Mouse (Mus musculus) kidney, postnatal 14 days (tissue): Measurements from ENCODE around the gene Gna11.

Source experiments
- DNase-seq: peaks from one replicate; pipeline ENCODE4 v3.0.0; 2022; ENCODE audit warnings: mixed read lengths

Gene Gna11

DNA sequence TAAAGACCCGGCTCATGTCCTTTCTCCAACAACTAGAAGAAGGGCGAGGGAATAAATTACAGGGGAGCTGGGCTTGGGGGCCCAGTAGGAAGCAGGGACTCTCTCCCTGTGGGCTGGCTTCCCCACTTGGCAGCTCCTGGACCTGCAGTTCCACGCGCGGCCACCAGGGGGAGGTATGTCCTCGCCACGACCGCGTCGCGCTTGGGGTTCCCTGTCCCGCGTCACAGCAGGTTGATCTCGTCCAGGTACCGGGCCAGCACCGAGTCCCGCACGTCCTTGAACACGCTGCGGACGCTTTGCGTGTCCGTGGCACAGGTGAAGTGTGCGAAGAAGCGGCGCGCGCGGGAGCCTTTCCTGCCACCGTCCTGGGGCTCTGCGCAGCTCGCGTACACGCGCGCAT lies 42.3 kb downstream of the Gna11 start:
- peak; percentile 90 for DNase-seq

DNA sequence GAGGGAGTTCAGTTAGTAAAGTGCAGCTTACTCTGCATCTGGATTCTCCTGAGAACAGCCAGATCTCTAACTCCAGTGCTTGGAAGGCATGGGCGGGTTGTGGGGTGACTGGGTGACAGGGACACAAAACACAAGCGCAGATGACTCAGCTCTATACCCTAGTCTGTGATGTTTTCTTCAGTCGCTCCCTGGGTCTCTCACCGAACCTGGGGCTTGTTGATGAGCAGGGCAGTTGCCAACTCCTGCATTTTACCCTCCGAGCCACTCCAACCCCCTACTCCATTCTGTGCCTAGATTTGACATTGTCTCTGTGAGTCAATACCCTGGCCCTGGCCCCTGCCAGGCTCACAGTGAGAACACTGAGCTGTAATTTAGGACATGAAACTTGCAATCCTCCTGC lies 43.1 kb downstream of the Gna11 start:
- DNase-seq = no peak

DNA sequence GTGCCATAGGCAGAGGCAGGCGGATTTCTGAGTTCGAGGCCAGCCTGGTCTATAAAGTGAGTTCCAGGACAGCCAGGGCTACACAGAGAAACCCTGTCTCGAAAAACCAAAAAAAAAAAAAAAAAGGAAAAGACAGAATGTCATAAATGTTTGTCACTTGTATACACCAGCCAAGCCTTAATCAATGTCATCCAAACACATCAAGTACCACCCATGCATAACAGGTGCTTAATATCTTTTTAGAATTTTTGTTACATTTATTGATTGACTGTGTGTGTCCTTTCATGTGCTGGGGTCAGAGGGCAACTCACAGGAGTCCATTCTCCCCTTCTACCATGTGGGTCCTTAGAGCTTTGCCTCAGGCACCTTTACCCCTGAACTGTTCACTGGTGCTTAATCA lies 45.0 kb downstream of the Gna11 start, which contains the start of gene S1pr4:
S1pr4 (minus strand) TSS at position 101 of the 400 bp plus-strand sequence.
- DNase-seq = no peak

DNA sequence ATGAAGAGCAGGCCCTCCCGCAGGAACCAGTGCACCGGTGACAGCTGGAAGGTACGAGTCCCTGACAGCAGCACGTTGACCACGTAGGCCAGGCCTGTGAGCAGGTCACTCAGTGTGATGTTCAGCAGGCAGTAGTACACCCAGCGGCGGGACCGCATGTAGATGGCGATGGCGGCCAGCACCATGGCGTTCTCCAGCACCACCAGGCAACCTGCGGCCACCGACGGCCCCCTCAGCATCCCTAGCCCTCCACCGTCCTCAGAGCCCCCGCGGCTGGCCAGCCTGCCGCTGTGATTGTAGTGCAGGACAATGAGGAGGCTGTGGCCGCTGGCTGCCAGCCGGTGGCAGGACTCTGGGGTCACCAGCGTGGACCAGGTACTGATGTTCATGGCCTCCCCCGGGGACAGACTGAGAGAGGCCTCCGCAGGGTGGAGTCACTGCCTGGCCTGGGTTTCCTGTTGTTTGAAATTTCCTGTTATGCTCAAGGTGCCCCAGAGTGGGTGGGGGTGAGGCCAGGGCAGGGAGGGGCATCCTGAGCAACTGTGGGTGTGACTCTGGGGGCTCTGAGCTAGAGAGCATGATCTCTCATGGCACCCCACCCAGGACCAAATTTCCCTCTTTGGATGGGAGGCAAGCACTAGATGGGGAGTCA lies 45.6 kb downstream of the Gna11 start:
- DNase-seq = peak; percentile 46

DNA sequence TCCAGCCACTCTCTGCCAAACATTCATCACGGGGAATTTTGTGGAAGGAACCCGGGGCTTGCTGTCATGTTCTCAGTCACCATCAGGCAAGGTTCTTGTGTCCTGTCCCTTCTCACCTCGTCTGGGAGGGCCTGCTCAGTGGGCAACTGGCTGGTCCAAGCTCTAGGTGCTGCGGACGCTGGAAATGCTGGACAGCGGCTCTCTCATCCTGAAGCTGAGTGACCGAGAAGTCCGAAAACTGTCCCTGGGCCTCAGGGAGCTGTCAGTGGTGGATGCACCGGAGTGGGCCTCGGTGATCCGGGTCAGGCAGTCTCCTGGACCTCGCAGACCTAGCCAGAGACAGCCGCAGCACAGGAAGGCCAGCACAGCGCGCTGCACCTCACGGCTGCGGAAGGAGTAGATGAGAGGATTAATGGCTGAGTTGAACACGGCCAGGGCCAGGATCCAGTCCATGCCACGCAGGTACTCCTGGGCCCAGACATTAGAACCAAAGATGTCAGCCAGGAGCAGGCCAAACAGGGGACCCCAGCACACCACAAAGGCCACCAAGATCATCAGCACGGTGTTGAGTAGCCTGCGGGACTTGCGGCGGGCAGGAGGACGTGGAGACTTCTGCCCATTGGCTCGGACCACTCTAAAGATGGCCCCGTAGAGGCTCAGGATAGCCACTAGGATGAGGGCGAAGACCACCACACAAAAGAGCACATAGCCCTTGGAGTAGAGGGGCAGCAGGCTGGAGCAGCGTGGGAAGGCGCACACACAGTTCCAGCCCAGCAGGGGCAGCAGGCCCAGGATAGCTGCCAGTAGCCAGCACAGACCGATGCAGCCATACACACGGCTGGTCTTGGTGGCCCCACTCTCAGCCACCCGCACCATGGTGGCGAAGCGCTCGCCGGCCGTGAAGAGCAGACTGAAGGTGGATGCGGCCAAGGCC lies 46.4 kb downstream of the Gna11 start:
- DNase-seq = no peak

DNA sequence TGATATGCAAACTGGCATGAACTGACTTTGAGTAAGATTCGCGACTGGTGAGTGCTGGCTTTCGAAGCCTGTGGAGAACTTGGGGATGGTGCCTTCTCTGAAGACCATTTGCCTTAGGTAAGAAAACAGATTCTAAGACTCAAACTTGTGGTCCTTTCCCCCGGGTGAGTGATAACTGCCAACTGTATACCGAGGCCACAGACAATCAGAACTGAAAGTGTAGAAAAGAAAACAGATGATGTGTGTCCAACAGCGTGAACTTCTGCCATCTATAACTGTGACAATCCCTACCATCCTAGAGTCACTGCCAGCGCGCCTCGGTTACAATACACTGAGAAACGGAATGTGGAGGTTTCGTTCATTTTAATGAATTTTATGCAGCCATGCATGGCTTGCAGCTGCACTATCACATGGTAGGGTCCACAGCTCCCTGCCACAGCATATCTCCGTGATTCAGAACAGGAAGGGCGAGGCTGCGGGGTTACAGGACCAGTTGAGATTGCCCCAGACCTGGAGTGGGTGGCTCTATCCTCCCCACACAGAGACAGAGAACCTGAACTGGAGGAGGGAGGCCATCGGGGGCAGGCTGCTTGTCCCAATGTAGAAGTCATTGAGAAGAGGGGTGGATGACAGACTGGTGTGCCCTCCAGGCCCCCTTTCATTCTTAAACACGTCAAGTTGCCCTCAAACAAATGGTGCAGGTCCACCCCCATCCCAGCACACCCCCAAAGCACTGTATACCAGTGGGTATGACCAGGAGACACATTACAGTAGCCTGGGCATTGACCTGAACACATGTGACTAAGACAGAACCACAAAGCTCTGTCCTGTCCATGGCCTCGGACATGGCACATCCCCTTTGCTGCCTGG lies 47.4 kb downstream of the Gna11 start:
- DNase-seq = no peak

DNA sequence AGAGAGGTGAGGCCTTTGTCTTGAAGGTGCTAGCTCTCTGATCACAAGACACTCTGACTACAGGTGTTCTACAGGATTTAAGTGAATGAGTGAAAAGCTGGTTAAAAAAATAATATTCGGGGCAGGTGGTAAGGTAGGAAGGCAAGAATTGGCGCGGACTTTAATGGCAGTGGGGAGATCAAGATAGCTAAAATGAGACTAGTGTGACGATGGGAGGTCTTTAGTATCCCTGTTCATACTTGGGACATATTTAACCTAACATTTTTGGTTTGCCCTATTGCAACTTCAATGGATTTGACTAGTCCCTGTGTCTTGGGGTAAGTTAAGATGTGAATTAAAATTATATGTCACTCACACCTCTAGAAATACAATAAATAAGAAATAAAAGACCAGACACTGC lies 48.0 kb downstream of the Gna11 start:
- DNase-seq = no peak

DNA sequence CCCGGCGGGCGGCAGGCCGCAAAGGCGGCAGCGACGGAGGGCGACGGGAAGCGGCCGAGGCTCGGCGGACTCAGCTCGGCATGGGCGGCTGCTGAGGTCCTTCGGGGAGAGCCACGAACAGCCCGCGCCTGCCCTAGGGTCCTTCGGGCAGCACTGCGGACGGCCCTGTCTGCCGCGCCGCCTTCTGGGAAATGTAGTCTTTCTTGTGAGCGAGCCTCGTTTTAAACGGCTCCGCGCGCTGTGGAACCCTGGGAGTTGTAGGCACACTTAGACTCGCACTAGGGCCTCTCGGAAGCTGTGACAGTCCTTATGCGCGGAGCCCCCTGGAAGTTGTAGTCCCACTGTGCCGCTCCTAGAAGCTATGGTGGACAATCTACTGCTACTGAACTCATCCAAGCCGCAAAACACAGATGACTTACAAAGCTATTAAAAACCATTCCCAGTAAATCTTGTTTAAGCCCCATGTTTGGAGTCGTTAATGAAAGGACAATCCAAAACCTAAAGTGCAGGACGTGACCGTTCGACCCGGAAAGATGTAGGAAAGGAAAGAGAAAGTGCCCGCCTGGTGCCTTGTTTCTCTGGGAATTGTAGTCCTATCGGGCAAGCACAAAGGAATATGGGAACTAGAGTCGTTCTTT lies 48.6 kb downstream of the Gna11 start, which contains the start of gene Ncln:
Ncln (minus strand) TSS at position 129 of the 638 bp plus-strand sequence.
- DNase-seq = peak; percentile 99

DNA sequence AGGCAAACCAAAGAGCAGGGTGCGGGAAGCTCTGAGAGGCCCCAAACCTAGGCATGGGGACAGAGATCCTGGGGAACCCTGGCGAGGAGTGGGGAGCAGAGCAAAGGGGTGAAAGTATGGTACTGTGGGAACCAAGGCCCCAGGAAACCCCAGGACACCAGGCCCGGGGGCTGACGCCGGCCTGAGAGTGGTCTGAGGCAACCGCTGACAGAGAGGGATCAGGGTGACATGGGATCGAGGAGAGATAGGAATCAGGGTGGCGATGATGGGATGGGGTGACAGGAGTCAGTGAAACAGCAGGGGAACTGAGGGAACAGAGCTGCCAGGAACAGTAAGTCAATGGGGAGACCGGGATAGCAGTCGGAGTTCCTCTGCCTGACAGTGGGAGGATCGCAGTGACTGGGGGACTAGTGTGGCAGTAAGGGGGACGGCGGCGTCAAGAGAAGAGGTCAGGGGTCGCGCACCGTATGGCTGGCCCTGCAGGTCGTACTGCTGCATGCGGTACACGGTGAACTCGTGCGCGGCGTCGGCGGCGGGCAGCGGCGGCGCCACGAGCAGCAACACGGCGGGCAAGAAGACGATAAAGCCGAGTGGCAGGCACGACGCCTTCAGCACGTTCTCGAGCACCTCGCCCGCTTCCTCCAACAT lies 49.2 kb downstream of the Gna11 start:
- DNase-seq = no peak

DNA sequence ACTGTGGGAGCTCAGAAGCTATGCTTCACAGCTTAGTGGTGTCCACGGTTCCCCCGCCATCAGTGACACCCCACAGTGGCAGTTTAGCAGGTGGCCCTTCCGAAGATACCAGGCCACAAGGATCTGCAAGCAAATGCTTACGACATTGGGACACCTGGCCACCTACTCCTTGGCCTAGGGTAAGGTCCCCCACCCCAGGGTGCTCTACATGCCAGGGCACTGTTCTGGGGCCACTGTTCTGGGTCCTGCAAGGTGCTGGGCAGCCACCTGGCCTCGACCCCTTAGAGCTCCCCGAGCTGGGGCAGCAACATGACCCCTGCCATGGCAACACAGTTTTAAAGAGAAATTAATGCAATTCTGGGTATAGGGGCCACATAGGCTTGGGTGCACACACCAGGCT lies 49.8 kb downstream of the Gna11 start:
- no peak for DNase-seq

DNA sequence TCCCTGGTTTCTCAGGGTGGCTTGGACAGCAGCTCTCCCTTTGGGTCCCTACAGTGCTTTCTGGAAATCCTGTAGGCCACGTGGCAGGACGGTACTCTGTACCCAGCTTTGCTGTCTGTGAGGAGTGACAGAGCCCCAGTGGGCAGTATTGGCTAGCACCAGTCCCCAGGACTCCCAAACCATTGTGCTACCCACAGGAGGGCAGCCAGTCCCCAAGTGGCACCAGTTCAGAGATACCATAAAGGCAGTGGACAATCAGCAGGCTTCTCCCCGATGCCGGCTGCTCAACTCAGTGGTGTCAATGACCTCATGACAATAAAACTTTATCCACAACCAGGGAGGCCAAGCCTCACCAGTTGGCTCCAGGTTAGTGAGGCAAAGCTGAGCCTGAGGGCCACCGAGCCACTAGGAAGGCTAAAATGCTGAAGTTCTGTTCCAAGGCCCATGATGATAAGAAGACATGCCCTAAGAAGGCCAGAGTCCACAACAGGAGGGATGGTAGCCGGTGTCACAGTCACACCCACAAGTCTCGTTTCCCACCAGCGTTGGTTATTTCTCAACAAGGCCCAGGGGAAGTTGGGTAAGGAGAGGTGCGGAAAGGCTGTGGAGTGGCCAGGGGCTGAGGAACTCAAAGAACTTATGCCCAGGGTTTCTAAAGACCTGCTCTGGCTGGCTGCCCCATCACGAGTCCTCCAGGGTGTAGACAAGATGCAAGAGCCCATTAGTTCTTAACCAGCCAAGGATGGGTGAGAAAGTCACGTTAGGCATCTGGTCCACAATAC lies 50.5 kb downstream of the Gna11 start:
- DNase-seq = no peak

DNA sequence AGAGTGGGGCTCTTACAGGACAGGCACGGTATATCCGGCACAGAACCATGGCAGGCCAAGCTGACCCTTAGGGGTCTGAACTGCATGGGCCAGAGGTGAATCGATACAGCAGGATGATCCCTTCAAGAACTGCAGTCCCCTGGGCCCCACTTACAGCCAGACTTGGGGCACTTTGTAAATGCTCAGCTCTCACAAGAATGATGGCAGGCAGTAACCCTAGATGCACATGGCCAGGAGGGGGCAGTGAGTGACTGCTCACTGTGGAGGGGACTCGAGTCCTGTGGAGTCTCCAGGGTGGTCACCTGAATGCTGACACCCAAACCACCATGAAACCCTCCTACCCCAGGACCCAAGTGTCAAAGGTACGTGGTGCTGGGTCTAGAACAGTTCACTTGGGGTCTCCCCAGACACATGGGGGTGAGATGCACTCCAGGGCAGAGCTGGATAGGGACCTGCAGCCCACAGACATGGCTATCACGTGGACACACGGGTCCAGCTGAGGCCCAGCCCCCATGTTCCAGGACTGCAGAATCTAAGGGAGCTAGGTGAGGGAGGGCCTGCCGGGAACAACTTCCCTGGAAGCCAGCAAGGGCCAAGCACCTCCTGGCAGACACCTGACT lies 51.3 kb downstream of the Gna11 start:
- no peak for DNase-seq

DNA sequence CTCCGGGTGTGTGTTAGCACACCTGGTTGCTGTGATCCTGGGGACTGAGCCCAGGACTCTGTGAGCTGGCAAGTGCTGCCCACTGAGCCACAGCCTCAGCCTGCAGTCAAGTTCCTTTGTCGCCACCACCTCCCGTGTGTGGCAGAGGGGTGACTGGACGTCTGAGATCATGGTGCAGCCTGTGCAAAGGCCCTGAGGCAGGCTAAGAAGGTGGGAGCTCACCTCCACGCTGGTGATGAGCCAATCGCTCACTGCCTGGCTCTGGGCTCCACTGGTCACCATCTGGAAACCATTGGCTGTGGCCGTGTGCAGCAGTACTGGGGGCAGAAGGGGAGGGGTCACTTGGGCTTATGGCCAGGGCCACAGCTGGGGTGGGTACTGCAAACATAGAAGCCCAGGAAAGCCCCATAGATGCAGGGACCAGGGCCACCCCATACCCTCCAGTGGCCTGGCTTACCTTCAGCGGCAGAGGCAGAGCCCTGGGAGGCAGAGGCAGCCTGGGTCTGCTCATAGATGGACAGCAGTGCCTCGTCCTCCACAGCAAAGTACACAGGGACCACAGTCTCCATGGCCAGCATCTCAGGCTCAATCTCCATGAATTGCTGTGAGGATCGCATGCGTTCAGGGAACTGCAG lies 52.3 kb downstream of the Gna11 start:
- DNase-seq = no peak

DNA sequence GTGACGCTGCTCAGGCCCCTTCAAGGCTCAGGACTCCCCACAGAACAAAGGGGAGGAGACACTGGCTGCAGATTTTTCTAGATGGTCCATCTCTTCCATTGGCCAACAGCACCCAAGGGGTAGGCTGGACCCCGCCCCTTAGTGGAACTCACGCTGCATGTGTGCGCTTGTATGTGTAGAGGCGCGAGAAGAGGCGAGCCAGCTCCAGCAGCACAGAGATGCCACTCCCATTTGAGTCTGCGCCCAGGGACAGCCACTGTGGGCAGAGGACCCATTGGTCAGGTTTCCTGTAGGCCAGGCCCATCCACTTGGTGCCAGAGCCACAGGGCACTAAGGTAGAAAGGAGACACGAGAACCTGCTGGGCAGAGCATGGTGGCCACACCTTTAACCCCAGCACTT lies 54.0 kb downstream of the Gna11 start:
- DNase-seq = no peak

DNA sequence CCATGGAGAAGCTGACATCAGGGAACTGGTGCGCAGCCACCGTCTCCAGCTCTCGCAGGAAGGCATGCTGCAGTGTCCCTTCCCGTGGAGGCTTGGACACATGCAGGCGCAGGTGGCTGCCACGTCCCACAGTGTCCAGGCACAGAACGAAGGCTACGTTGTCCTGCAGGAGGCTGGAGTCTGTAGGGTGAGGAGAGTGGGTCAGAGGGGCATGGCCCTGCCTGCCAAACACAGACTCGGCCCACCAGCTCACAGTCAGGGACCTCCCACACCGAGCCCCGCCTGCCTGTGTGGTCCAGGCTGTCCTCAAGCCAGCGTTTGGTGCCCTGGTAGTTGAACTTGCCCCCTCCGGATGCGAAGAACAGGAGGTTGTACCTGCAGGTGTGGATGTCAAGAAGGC lies 55.0 kb downstream of the Gna11 start:
- no peak for DNase-seq

DNA sequence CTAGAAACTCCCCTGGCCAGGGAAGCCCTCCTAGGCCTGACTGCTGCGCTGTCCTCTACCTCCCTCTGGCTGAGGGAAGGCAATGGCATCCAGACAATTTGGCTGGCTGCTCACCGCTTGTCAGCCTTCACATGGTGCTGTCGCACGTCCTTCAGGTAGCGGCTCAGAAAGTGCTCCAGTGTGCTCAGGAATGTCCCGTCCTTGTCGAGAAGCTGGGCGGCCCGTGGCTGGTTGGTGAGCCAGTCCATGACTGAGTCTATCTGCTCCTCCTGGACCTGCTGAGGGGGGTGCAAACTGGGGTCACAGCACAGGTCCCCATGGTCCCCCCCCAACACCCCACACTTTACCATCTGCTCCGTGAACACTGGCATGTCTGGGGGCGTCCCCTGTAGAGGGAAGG lies 56.9 kb downstream of the Gna11 start:
- DNase-seq = no peak

DNA sequence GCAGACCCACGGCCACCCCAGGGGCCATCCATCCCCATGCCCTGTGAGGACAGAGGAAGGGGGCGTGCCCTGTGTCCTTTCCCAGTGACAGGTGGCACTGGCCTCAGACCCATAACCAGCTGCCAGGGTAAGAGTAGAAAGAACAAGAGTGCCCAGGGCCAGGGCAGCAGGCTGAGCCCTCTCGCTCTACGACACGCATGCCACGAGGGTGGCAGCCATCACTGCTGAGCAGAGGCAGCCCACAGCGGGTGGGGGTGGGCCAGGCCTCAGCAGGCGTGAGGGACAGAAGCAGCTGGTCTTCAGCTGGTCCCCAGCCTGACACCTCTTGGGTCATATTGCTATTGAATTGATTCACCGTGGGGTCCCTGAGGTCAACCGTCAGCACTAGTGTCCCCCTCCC lies 58.5 kb downstream of the Gna11 start:
- no peak for DNase-seq

DNA sequence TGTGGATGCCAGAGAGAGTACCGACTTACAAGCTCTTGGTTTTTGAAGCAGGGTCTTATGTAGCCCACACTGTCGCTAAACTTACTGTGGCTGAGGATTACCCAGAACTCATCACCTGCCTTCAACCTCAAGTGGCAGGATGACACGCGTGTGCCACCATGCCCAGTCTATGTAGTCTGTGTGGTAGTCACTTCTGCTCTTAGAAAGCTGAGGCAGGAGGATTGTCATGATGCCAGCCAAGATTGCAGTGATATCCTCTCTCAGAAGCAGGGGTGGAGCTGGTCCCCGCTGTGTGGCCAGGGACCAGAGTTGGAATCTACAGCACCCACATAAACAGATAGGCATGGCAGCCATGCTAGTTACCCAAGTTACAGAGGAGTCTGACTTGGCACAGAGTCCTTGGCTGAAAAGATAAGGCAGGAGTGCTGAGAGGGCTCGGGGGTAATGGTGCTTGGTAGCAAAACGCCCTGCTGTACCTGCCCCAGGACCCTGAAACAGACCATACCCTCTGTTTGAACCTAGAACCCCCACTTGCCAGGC lies 59.4 kb downstream of the Gna11 start:
- no peak for DNase-seq

DNA sequence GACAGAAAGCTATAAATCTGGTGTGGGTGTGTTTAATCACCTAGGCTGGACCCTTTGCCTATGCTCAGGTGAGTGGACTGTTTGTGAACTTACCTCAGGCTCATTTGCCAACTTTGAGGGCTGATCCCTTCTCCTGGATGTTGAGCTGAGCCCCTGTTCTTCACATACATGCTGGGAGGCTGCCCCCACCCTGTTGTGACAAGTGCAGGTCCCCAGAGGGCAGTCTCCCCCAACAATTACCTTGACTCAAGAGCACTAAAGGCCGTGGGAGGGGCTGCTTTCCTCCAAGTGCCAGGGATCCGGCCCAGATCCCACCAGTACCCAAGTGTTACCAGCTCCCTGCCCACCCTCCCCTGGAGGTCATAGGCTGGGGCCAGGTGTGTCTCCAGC lies 59.9 kb downstream of the Gna11 start:
- DNase-seq = no peak

DNA sequence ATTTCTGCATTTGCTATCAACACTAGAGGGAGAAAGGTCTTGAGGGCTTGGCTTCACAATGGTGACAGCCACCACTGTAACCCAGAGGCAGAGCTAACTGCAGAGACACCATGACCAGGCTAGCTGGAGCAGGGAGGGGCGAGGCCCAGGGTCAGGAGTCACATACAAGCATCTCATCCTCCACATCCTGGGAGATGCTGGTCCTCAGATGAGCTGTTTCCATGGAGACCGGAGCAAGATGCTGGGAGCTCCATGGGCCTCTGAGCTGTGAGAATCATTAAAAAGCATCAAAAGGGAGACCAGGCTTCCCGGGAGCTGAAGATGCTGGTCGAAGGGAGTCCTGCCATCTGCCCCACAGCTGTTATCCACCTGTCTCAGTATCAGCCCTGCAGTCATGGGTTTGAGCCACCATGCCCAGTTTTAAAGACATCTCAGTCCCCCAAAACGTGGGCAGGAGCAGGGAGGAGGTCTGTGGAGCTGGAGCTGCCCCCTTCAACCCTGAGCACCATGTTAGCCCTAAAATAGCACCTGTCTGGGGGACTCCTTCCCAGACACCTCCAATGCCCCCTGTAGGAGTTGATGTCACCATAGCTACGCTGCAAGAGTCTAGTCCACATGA lies 60.4 kb downstream of the Gna11 start:
- DNase-seq = no peak
